Mouse (Mus musculus): ENCODE measurements at regions not wholly inside any gene's neighbourhood (a gene's known extent, or its start where the extent isn't known, plus 50 kb on each side); places are given as distances from the start of the nearest gene placed in this dataset.

DNA sequence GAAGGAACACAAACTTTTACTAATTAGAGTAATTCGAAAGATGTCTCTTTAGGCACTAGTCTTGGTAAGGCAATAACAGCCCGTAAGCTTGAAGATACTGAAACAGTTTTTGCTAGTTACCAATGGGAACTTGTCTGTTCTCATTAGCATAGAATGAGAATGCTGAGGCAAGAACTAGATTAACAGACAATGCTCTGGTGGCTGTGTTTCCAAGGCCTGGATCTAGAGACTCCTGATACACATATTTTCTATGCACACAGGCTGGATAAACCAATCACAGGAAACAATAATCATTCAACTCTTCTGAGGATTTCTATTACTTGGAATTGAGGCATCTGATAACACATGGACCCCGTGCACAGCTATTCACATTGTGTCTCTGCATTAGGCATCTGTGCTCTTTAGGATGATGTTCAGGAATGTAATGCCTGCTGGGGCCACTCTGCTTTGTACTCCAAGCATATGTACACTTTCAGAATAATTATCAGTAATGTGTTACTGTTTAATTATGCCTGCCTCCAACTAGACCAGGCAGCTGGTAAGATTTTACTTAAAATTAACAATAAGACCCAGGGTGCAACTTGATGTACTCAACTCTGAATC lies 1377.2 kb downstream of the Slc22a22 start:
- Histone ChIP-seq H3K27ac (ENCODE audit: low read depth, low read length) (no peak overlapping the region), H3K9ac (ENCODE audit: low read depth, low read length) (no peak overlapping the region), H3K4me2 (replicated peaks; ENCODE audit: low read depth) (no peak overlapping the region), H3K4me1 (replicated peaks; ENCODE audit: control insufficient read depth, insufficient read depth, low read length) (no peaks in the 10 kb centered on the region), H3K4me3 (ENCODE audit: low read depth, low read length) (no peak overlapping the region), H3K27me3 (replicated peaks; ENCODE audit: control insufficient read depth, insufficient read depth, low read length) (no peaks in the 10 kb centered on the region), H3K9me3 (ENCODE audit: control insufficient read depth) (no peaks in the 10 kb centered on the region), H3K36me3 (ENCODE audit: control insufficient read depth, insufficient read depth) (no peaks in the 10 kb centered on the region)
- 88% methylated on average over 3 of the region's 3 CpGs for WGBS
- no peak for TF ChIP-seq CTCF (IDR thresholded peaks at IDR 0.05; ENCODE audit: low read depth)
- ATAC-seq = no peak

- no peak overlapping the region for H3K4me2 ChIP-seq (replicated peaks; ENCODE audit: low read depth)
- H3K36me3 ChIP-seq (ENCODE audit: control insufficient read depth, insufficient read depth) = no peaks in the 10 kb centered on the region
- no peaks in the 10 kb centered on the region for H3K9me3 ChIP-seq (ENCODE audit: control insufficient read depth)
- no peak for ATAC-seq
- no peak for TF ChIP-seq CTCF (IDR thresholded peaks at IDR 0.05; ENCODE audit: low read depth)
- 67% methylated on average over 11 of the region's 11 CpGs for WGBS
- H3K27ac ChIP-seq (ENCODE audit: low read depth, low read length) = no peak overlapping the region
- H3K4me3 ChIP-seq (ENCODE audit: low read depth, low read length) = no peak overlapping the region
- H3K9ac ChIP-seq (ENCODE audit: low read depth, low read length) = no peak overlapping the region
- H3K27me3 ChIP-seq (replicated peaks; ENCODE audit: control insufficient read depth, insufficient read depth, low read length) = no peaks in the 10 kb centered on the region
- no peaks in the 10 kb centered on the region for H3K4me1 ChIP-seq (replicated peaks; ENCODE audit: control insufficient read depth, insufficient read depth, low read length)
These were observed 1399.4 kb downstream of the Slc22a22 start for GRCm38 (mm10) chr15:56077838-56078567.

DNA sequence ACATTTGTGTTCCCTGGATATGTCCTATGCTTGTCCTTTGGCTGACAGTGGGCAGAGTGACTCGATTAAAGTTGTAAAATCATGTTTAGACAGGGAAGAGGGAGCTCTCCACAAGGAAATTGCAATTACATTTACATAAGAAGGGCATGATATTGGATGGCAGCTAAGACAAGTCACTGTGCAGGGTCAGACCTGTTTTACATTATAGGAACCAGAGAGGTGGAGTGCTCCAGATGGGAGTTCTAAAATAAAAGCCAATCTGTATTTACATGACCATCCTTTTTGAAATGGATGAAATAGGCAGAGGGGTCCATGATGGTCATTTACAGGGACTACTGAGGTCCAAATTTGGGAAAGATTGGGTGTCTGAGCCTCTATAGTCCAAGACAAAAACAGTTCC lies 1400.3 kb downstream of the Slc22a22 start:
- Histone ChIP-seq H3K27ac (ENCODE audit: low read depth, low read length) (no peak overlapping the region), H3K27me3 (replicated peaks; ENCODE audit: control insufficient read depth, insufficient read depth, low read length) (no peaks in the 10 kb centered on the region), H3K4me2 (replicated peaks; ENCODE audit: low read depth) (no peak overlapping the region), H3K9ac (ENCODE audit: low read depth, low read length) (no peak overlapping the region), H3K36me3 (ENCODE audit: control insufficient read depth, insufficient read depth) (no peaks in the 10 kb centered on the region), H3K4me1 (replicated peaks; ENCODE audit: control insufficient read depth, insufficient read depth, low read length) (no peaks in the 10 kb centered on the region), H3K9me3 (ENCODE audit: control insufficient read depth) (no peaks in the 10 kb centered on the region), H3K4me3 (ENCODE audit: low read depth, low read length) (no peak overlapping the region)
- no peak for ATAC-seq
- WGBS = 33% methylated on average over 1 of the region's 1 CpGs
- TF ChIP-seq CTCF (IDR thresholded peaks at IDR 0.05; ENCODE audit: low read depth) = no peak

DNA sequence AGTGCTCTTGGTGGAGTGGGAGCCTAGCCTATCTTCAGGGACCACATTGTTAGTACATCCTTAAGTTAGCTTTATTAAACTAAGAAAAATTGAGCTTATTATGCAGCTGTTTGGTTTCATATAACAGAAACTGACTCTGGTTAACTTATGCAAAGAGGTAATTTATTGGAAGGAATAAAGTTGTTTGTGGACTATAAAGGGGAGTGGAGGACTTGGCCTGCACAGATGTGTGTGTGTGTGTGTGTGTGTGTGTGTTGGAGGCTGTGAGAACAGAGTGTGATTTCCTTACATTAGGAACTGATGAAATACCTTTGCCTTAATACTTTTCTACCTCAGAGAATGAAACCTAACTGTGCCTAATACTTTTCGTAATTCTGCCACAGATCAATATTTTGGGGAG lies 1400.7 kb downstream of the Slc22a22 start:
- ATAC-seq = no peak

DNA sequence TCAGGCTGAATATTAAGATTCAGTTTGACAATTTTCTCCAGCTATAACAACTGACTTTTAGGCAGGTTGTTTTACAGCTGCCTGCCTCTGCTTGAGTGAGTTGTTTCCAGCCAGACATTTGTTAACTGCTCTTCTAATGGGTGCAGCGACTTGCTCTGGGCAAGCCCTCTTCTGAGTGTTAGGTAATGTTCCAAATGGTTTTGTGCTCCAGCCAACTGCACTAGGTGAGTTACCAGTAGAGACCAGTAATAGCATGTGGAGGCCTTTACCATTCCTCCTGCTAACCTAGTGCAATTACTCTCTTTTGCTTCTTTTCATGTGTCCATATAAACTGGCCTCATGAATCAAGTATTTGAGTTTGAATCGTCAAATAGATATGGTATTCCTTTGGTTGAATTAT lies 1407.9 kb downstream of the Slc22a22 start:
- 78% methylated on average over 2 of the region's 2 CpGs for WGBS

More for the DNA sequence above, 1400.7 kb downstream of the Slc22a22 start:
- no peaks in the 10 kb centered on the region for H3K4me1 ChIP-seq (replicated peaks; ENCODE audit: control insufficient read depth, insufficient read depth, low read length)
- TF ChIP-seq CTCF (IDR thresholded peaks at IDR 0.05; ENCODE audit: low read depth) = no peak
- no peaks in the 10 kb centered on the region for H3K9me3 ChIP-seq (ENCODE audit: control insufficient read depth)
- H3K4me3 ChIP-seq (ENCODE audit: low read depth, low read length) = no peak overlapping the region
- no peak overlapping the region for H3K9ac ChIP-seq (ENCODE audit: low read depth, low read length)
- H3K27ac ChIP-seq (ENCODE audit: low read depth, low read length) = no peak overlapping the region
- 94% methylated on average over 1 of the region's 1 CpGs for WGBS
- H3K4me2 ChIP-seq (replicated peaks; ENCODE audit: low read depth) = no peak overlapping the region
- no peaks in the 10 kb centered on the region for H3K36me3 ChIP-seq (ENCODE audit: control insufficient read depth, insufficient read depth)
- no peaks in the 10 kb centered on the region for H3K27me3 ChIP-seq (replicated peaks; ENCODE audit: control insufficient read depth, insufficient read depth, low read length)

GRCm38 (mm10) chr15:56067214-56067613 lies 1410.2 kb downstream of the Slc22a22 start:
- no peak overlapping the region for H3K27ac ChIP-seq (ENCODE audit: low read depth, low read length)
- no peaks in the 10 kb centered on the region for H3K9me3 ChIP-seq (ENCODE audit: control insufficient read depth)
- no peaks in the 10 kb centered on the region for H3K36me3 ChIP-seq (ENCODE audit: control insufficient read depth, insufficient read depth)
- H3K4me3 ChIP-seq (ENCODE audit: low read depth, low read length) = no peak overlapping the region
- WGBS = 27% methylated on average over 3 of the region's 3 CpGs
- H3K27me3 ChIP-seq (replicated peaks; ENCODE audit: control insufficient read depth, insufficient read depth, low read length) = no peaks in the 10 kb centered on the region
- H3K9ac ChIP-seq (ENCODE audit: low read depth, low read length) = no peak overlapping the region
- peaks cover 5% of the 10 kb centered on the region; the same call in 1 of the 2 replicates for H3K4me1 ChIP-seq (replicated peaks; ENCODE audit: control insufficient read depth, insufficient read depth, low read length)
- H3K4me2 ChIP-seq (replicated peaks; ENCODE audit: low read depth) = no peak overlapping the region
- no peak for ATAC-seq
- TF ChIP-seq CTCF (IDR thresholded peaks at IDR 0.05; ENCODE audit: low read depth) = no peak

More for the DNA sequence above, 1407.9 kb downstream of the Slc22a22 start:
- Histone ChIP-seq H3K36me3 (ENCODE audit: control insufficient read depth, insufficient read depth) (no peaks in the 10 kb centered on the region), H3K9me3 (ENCODE audit: control insufficient read depth) (no peaks in the 10 kb centered on the region), H3K4me1 (replicated peaks; ENCODE audit: control insufficient read depth, insufficient read depth, low read length) (peaks cover 5% of the 10 kb centered on the region; the same call in 1 of the 2 replicates), H3K4me2 (replicated peaks; ENCODE audit: low read depth) (no peak overlapping the region), H3K9ac (ENCODE audit: low read depth, low read length) (no peak overlapping the region), H3K4me3 (ENCODE audit: low read depth, low read length) (no peak overlapping the region), H3K27ac (ENCODE audit: low read depth, low read length) (no peak overlapping the region), H3K27me3 (replicated peaks; ENCODE audit: control insufficient read depth, insufficient read depth, low read length) (no peaks in the 10 kb centered on the region)
- no peak for ATAC-seq
- no peak for TF ChIP-seq CTCF (IDR thresholded peaks at IDR 0.05; ENCODE audit: low read depth)

Measured in intestine, postnatal 0 days (tissue).